Mouse (Mus musculus): ENCODE results near the gene Men1. TPM values are rescaled to one million over a fixed set of nuclear protein-coding genes. Genes with fewer than 3 reads are reported as not detected.

Men1 gene
- total RNA-seq, 2 experiments from 2014 or later: 7.0 to 7.8 TPM

DNA sequence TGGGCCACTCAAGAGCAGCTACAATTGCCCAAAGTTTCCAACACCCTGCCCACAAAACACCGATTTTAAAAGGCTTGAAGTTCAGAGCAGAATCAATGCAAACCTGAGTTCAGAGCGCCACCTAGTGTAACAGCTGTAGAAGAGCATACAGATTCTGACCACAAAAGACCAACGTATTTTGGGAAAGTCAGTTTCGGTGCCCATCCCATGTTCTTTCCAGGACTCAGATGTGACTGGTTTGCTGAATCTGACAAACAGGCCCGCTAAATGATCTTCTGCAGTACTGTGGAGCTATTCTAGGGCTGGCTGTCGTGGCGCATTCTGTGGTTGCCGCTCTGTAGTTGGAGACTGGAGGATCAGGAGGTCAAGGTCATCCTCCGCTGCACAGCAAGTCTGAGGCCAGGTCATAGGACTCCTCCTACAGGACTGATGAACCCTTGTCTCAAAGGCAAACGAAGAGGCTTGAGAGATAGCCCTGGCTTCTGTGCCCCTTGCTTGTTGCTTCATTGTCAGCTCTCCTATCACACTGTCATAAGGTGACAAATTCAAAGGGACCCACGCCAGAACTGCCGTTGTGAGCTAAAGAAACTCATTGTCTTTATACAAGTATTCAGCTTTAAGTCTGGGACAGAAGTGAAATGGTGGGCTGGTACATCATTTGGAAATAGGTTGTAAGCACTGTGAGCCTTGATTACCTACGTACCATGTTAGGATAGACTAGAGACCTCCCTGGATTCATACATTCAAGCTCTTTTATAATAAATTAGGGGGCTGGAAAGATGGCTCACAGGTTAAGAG lies 2.9 kb upstream of the Men1 start:
- peak; percentile 90 for TF ChIP-seq CTCF (IDR thresholded peaks at IDR 0.05)
- H3K27ac ChIP-seq: peak overlapping the region; percentile 78
- intact Hi-C loops (cut with DNase I): loop anchor here (1.0 to 10.0 kb wide), 3 partner anchors 25 to 207 kb away; partner anchors contain the start of genes Cdc42bpg and Snx15
- DNase-seq: peak; percentile 70
- peak overlapping the region; percentile 56 for H3K4me3 ChIP-seq

DNA sequence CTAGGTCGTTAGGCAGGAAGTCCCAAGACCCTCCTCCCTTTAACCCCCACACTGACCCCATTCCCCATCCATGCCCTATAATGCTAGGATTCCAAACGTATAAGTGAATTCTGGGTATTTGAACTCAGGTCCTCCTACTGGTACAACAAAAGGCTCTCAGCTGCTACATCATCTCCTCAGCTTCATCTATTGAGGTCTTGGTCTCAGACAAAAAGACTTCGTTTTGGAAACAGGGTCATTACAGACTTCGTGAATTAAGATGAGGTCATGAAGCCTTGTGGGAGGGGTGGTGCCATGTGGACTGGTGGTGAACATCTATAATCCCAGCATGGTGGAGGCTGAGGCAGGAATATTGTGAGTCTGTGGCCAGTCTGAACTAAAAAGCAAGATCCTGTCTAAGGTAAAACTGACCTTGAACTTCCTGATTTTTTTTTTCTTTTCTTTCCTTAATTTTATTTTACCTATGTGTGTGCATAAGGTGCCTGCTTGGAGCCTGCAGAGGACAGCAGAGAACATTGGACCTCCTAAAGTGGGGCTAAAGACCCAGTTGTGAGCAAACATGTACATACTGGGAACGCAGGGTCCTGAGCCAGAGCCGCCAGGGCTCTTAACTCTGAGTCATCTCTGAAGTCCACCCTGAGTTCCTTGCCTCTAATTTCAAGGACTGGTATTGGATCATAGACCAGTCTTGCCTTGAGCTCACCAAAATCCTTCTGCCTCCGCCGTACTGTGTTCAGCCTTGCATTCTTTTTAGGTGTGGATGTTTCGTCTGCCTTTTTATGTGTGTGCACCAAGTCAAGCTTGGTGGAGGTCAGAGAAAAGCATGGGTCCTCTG lies 801 bp upstream of the Men1 start:
- H3K27ac ChIP-seq: peak overlapping the region; percentile 90
- intact Hi-C loops (cut with DNase I): loop anchor here (10.0 kb wide), 1 partner anchor 209 kb away; the partner anchor contains the start of gene Snx15
- no peak for DNase-seq
- TF ChIP-seq CTCF (IDR thresholded peaks at IDR 0.05): no peak
- peak overlapping the region; percentile 79 for H3K4me3 ChIP-seq

DNA sequence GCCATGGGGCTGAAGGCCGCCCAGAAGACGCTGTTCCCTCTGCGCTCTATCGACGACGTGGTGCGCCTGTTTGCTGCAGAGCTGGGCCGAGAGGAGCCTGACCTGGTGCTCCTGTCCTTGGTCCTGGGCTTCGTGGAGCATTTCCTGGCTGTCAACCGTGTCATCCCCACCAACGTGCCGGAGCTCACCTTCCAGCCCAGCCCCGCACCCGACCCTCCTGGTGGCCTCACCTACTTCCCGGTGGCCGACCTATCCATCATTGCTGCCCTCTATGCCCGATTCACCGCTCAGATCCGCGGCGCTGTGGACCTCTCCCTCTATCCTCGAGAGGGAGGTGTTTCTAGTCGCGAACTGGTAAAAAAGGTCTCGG lies 664 bp downstream of the Men1 start:
- DNase-seq: no peak
- Histone ChIP-seq H3K27ac (peak overlapping the region; percentile 90), H3K4me3 (peak overlapping the region; percentile 79)
- intact Hi-C loops (cut with DNase I): loop anchor here (10.0 kb wide), 1 partner anchor 211 kb away; the partner anchor contains the start of gene Snx15
- TF ChIP-seq CTCF (IDR thresholded peaks at IDR 0.05): no peak

DNA sequence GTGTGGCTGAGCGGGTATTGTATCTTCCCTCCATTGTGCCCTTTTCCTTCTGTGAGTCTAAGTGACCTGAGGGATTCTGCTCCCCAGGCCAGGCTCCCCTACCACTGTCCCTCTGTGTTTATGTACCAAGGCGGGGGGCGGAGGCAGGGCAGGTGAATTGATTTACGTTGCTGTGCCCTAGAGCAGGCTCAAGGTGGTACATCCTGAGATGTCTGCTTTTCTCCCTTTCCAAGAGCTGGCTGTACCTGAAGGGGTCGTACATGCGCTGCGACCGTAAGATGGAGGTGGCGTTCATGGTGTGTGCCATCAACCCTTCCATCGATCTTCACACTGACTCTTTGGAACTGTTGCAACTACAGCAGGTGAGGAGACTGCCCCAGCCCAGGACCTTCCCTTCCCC lies 2.1 kb downstream of the Men1 start:
- Histone ChIP-seq H3K4me3 (no peak overlapping the region; the same call in 1 of the 2 replicates), H3K27ac (no peak overlapping the region)
- DNase-seq: peak; percentile 16
- intact Hi-C loops (cut with DNase I): loop anchor here (10.0 kb wide), 1 partner anchor 212 kb away; the partner anchor contains the start of gene Snx15
- no peak for TF ChIP-seq CTCF (IDR thresholded peaks at IDR 0.05)

DNA sequence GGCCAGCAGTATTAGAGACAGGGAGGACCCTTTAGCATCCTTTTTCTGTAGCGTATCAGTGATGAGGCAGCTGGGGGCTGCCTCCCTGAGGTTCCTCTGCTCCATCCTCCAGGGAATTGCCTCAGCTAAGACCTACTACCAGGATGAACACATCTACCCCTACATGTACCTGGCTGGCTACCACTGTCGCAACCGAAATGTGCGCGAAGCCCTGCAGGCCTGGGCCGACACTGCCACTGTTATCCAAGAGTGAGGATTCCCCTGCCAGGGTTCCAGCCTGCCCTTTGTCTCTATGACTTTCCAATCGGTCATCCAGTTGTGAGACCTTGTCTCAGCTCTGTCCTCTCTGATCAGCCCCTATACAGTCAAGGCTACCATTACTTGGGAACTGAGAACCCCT lies 3.4 kb downstream of the Men1 start:
- intact Hi-C loops (cut with DNase I): loop anchor here (10.0 kb wide), 1 partner anchor 213 kb away; the partner anchor contains the start of gene Snx15
- peak; percentile 20 for DNase-seq
- Histone ChIP-seq H3K27ac (no peak overlapping the region), H3K4me3 (no peak overlapping the region)
- TF ChIP-seq CTCF (IDR thresholded peaks at IDR 0.05): no peak

DNA sequence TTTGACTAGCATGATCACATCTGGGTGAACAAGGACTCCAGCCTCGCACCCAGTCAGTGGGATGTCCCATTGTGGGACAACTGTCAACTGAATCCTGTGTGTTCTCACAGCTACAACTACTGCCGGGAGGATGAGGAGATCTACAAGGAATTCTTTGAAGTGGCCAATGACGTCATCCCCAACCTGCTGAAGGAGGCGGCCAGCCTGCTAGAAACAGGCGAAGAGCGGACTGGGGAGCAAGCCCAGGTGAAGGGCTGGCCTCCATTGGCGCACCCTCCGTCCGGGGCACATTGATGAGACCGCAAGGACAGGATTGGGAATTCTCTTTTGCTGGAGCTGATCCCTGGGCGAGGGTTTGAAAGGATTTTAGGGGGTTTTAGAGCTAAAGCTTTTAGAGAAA lies 3.9 kb downstream of the Men1 start:
- Histone ChIP-seq H3K27ac (peak overlapping the region; percentile 88), H3K4me3 (no peak overlapping the region)
- no peak for TF ChIP-seq CTCF (IDR thresholded peaks at IDR 0.05)
- peak; percentile 20 for DNase-seq
- intact Hi-C loops (cut with DNase I): loop anchor here (10.0 kb wide), 1 partner anchor 214 kb away; the partner anchor contains the start of gene Snx15

DNA sequence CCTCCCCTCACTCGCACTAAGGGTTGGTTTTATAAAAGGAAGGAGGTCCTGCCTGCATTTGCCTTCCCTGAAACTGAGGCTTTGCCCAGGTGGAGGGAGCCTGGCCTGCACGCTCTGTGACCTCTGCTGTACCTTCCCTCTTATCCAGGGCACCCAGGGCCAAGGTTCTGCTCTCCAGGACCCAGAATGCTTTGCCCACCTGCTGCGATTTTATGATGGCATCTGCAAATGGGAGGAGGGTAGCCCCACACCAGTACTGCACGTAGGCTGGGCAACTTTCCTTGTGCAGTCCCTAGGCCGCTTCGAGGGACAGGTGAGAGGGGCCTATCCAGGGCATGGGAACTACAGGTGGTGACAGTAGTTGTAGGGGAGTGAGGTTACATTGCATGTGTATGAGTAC lies 4.4 kb downstream of the Men1 start:
- Histone ChIP-seq H3K4me3 (peak overlapping the region; percentile 94), H3K27ac (peak overlapping the region; percentile 88)
- intact Hi-C loops (cut with DNase I): loop anchor here (10.0 kb wide), 1 partner anchor 214 kb away; the partner anchor contains the start of gene Snx15
- no peak for TF ChIP-seq CTCF (IDR thresholded peaks at IDR 0.05)
- DNase-seq: peak; percentile 18

DNA sequence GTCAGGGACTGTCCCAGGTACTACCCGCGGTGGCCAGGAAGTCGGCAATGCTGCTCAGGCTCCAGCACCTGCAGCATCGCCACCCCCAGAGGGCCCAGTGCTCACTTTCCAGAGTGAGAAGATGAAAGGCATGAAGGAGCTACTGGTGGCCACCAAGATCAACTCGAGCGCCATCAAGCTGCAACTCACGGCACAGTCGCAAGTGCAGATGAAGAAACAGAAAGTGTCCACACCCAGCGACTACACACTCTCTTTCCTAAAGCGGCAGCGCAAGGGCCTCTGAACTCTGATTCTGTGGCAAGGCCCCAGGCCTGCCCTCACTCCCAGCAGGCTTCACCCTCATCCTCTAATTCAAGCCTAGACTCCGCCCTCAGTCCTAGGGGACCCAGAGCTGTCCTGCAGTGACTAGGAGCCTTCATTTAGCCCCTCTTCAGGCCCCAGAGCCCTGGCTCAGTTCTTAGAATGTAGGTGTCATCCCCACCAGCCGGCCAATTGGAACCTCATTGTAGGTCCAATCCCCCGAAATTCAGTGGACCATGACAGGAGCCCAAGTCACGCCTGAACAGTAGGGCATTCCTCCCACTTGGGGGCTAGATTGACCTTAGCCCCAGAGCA lies 5.2 kb downstream of the Men1 start:
- intact Hi-C loops (cut with DNase I): loop anchor here (10.0 kb wide), 1 partner anchor 215 kb away; the partner anchor contains the start of gene Snx15
- Histone ChIP-seq H3K27ac (peak overlapping the region; percentile 88), H3K4me3 (peak overlapping the region; percentile 94)
- peak; percentile 56 for DNase-seq
- TF ChIP-seq CTCF (IDR thresholded peaks at IDR 0.05): peak; percentile 34; the same call in 1 of the 2 replicates

DNA sequence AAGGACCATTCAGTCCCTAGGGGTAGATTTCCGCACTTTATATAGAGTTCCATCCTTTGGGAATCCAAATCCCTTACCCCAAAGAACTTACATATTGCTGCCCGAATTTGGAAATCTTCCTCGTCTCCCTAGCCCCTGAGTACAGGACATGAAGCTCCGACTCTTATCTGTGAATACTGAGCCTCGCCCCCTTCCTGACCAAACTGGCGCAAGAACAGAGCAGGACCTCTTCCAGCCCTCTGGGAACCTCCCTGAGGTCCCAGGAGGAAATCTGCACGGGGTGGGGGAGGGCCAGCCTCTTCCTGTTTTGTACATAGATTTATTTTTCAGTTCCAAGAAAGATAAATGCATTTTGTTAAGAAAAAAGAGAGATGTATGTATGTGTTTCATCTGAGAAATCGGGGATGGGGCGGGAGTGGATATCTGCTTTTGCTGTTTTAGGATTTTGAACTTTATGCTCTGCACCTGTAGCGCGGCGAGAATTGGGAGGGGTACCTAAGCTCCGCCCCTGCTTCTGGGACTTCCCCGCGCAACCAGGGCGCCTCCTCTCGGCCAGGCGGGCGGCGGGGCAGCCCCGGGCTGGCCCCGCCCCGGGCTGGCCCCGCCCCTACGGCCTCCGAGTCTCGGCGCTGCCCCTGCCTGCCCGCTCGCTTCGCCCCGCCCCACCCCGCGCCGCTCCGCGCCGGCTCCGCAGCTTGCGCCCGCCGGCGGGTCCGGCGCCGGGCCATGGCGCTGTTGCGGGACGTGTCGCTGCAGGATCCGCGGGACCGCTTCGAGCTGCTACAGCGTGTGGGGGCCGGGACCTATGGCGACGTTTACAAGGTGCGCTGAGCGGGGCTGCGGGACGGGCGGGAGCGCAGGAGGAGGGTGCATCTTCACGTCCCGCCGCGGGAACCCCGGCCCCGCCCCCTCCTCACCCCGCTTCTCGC lies 6.0 kb downstream of the Men1 start, which contains the start of gene Map4k2:
Gene Map4k2, plus strand, starts transcription at position 612 of the 929 bp plus-strand sequence.
- intact Hi-C loops (cut with DNase I): no loop called here
- DNase-seq: peak; percentile 95
- peak within 1 kb of the TSS; percentile 94 for H3K4me3 ChIP-seq
- peak within 1 kb of the TSS; percentile 89 for H3K27ac ChIP-seq
- peak; percentile 51 for TF ChIP-seq CTCF (IDR thresholded peaks at IDR 0.05)

DNA sequence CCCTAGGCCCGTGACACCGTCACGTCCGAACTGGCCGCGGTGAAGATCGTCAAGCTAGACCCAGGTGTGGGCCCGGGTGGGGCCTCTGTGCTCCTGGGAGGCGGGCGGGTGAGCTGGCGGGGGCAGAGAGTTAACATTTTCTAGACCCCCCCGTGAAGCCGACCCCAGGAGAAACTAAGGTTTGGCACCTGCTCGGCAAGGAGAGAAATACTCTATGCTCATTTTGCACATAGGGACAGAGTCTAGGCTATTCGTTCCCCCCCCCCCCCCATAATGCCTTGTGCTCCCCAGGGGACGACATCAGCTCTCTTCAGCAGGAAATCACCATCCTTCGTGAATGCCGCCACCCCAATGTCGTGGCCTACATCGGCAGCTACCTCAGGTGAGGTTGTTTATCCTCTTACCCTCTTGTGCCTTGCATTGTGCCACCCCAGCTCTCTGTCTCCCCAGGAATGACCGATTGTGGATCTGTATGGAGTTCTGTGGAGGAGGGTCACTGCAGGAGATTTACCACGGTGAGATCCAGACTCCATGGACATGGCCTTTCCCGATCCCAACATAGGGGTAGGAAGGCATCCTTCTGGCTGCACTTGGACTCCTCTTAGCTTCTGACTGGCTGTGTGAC lies 6.8 kb downstream of the Men1 start:
- intact Hi-C loops (cut with DNase I): no loop called here
- Histone ChIP-seq H3K27ac (peak overlapping the region; percentile 89), H3K4me3 (peak overlapping the region; percentile 94)
- no peak for DNase-seq
- no peak for TF ChIP-seq CTCF (IDR thresholded peaks at IDR 0.05)
